In genomic region chr2:28326682-28327081, GRCm38 (mm10) we compare ENCODE assay signal across 20 mouse cellular contexts.
DNase-seq lines count a peak whose midpoint lies in the region; ATAC-seq and TF ChIP-seq lines count a peak whose summit lies in the region.
"Had no signal": no experiment of that assay in that cellular context is flagged by ENCODE, and none has a peak within 500 bp of the region (broad histone marks: within the 10 kb centered on the region; RNA-seq: fewer than 3 reads in every experiment).

No protein-coding gene starts in this region.

- H3K4me3 ChIP-seq in hindbrain, postnatal 0 days (ENCODE audit: low read length) = no peak overlapping the region
- no peak overlapping the region for H3K4me3 ChIP-seq in hindbrain, embryonic 11.5 days (ENCODE audit: low read depth, low read length)
- no peak overlapping the region for H3K4me3 ChIP-seq in cerebellum, adult 2 months (replicated peaks; ENCODE audit: insufficient read depth, low read depth, low read length)
- H3K4me3 ChIP-seq: embryonic facial prominence, embryonic 12.5 days; limb, embryonic 15.5 days; liver, embryonic 15.5 days; lung, embryonic 15.5 days; megakaryocyte, embryonic 14.5 days; myocyte; neural tube, embryonic 13.5 days had no signal

- peak; percentile 57; the same call in 1 of the 2 replicates for ATAC-seq in cerebellum, adult (ENCODE audit: insufficient number of reproducible peaks, low FRiP score, low TSS enrichment)
- no peak for ATAC-seq in hindbrain, postnatal 0 days
- no peak for ATAC-seq in hindbrain, embryonic 11.5 days (ENCODE audit: low FRiP score)
- ATAC-seq in frontal cortex, adult (ENCODE audit: low TSS enrichment) = no peak
- ATAC-seq: activated CD4-positive, CD25-positive, alpha-beta regulatory T cell, adult 4 months had no signal

- peaks cover 23% of the 10 kb centered on the region for H3K4me1 ChIP-seq in hindbrain, postnatal 0 days (ENCODE audit: insufficient read depth, low read length)
- H3K4me1 ChIP-seq in hindbrain, embryonic 11.5 days (replicated peaks; ENCODE audit: control insufficient read depth, insufficient read depth, low read length) = no peaks in the 10 kb centered on the region
- H3K4me1 ChIP-seq in cerebellum, adult 2 months (ENCODE audit: control insufficient read depth, insufficient read depth, low read length) = peaks cover 28% of the 10 kb centered on the region
- H3K4me1 ChIP-seq: liver, embryonic 15.5 days; lung, embryonic 15.5 days had no signal

- no peak for DNase-seq in cerebellum, postnatal 4 days (ENCODE audit: low spot score in 2 of 2)
- DNase-seq in hindbrain, postnatal 0 days (ENCODE audit: low spot score) = no peak
- DNase-seq in hindbrain, embryonic 11.5 days (ENCODE audit: low spot score) = no peak
- DNase-seq in cerebellum, adult 2 months = peak; percentile 73 to 81
- peak; percentile 74 to 78 for DNase-seq in cerebellum, postnatal 25 days
- DNase-seq in kidney, adult 11 months = no peak
- DNase-seq: adrenal gland, adult 8-10 months; kidney, adult 18-20 months; lung, postnatal 36 days had no signal

- H3K4me2 ChIP-seq in hindbrain, postnatal 0 days (ENCODE audit: low read depth, low read length) = no peak overlapping the region
- no peak overlapping the region for H3K4me2 ChIP-seq in hindbrain, embryonic 11.5 days (replicated peaks; ENCODE audit: low read depth, low read length)
- H3K4me2 ChIP-seq: embryonic facial prominence, embryonic 12.5 days; heart, embryonic 11.5 days; limb, embryonic 15.5 days; liver, embryonic 15.5 days; lung, embryonic 15.5 days; neural tube, embryonic 13.5 days had no signal

- no peak for TF ChIP-seq CTCF in hindbrain, postnatal 0 days (IDR thresholded peaks at IDR 0.05; ENCODE audit: low read depth)
- no peak for TF ChIP-seq CTCF in cerebellum, adult 2 months (IDR thresholded peaks at IDR 0.05; ENCODE audit: borderline replicate concordance, insufficient read depth, low read depth, low read length)

- peak overlapping the region; percentile 26; the same call in 1 of the 2 replicates for H3K27ac ChIP-seq in hindbrain, postnatal 0 days
- H3K27ac ChIP-seq in hindbrain, embryonic 11.5 days (ENCODE audit: low read depth, low read length) = no peak overlapping the region
- H3K27ac ChIP-seq in cerebellum, adult 2 months (ENCODE audit: insufficient read depth, low read length) = no peak overlapping the region
- H3K27ac ChIP-seq: embryonic facial prominence, embryonic 12.5 days; limb, embryonic 15.5 days; liver, embryonic 15.5 days; lung, embryonic 15.5 days; neural tube, embryonic 13.5 days had no signal

- no peak for TF ChIP-seq POLR2A in cerebellum, adult 2 months (IDR thresholded peaks at IDR 0.05; ENCODE audit: borderline replicate concordance, insufficient read depth, low read length)

- H3K36me3 ChIP-seq in hindbrain, postnatal 0 days (ENCODE audit: insufficient read depth, low read length) = no peaks in the 10 kb centered on the region
- no peaks in the 10 kb centered on the region for H3K36me3 ChIP-seq in hindbrain, embryonic 11.5 days (ENCODE audit: control insufficient read depth, insufficient read depth, low read length)
- H3K36me3 ChIP-seq: embryonic facial prominence, embryonic 12.5 days; limb, embryonic 15.5 days; liver, embryonic 15.5 days; lung, embryonic 15.5 days; neural tube, embryonic 13.5 days had no signal

- 76% methylated on average over 3 of the region's 3 CpGs for WGBS in hindbrain, postnatal 0 days
- 86% methylated on average over 3 of the region's 3 CpGs for WGBS in hindbrain, embryonic 11.5 days
- WGBS in cerebellum, adult 2 months = 30% methylated on average over 3 of the region's 3 CpGs

- no peaks in the 10 kb centered on the region for H3K27me3 ChIP-seq in hindbrain, postnatal 0 days (ENCODE audit: insufficient read depth, low read length)
- no peaks in the 10 kb centered on the region for H3K27me3 ChIP-seq in hindbrain, embryonic 11.5 days (ENCODE audit: control insufficient read depth, insufficient read depth, low read length)
- no peaks in the 10 kb centered on the region for H3K27me3 ChIP-seq in cerebellum, adult 2 months (ENCODE audit: control insufficient read depth, insufficient read depth, low read length)
- H3K27me3 ChIP-seq: embryonic facial prominence, embryonic 12.5 days; limb, embryonic 15.5 days; liver, embryonic 15.5 days; lung, embryonic 15.5 days; neural tube, embryonic 13.5 days had no signal

- no peaks in the 10 kb centered on the region for H3K9me3 ChIP-seq in hindbrain, postnatal 0 days (ENCODE audit: low read length)
- H3K9me3 ChIP-seq in hindbrain, embryonic 11.5 days (ENCODE audit: control insufficient read depth, low read length) = no peaks in the 10 kb centered on the region
- H3K9me3 ChIP-seq: embryonic facial prominence, embryonic 12.5 days; limb, embryonic 15.5 days; liver, embryonic 15.5 days; lung, embryonic 15.5 days; megakaryocyte, embryonic 14.5 days; neural tube, embryonic 13.5 days had no signal

- H3K9ac ChIP-seq in hindbrain, postnatal 0 days (replicated peaks; ENCODE audit: low read length) = no peak overlapping the region
- no peak overlapping the region for H3K9ac ChIP-seq in hindbrain, embryonic 11.5 days (ENCODE audit: low read depth, low read length)
- H3K9ac ChIP-seq: embryonic facial prominence, embryonic 12.5 days; limb, embryonic 15.5 days; liver, embryonic 15.5 days; lung, embryonic 15.5 days; neural tube, embryonic 13.5 days had no signal

Comparison
In these comparisons a context has a peak if more than half of its experiments do, and no peak if none do; other contexts are left out.
1. DNase-seq: peak in cerebellum, adult 2 months (2 of 2) and cerebellum, postnatal 25 days (2 of 2); none in cerebellum, postnatal 4 days (0 of 2), hindbrain, postnatal 0 days (single experiment), hindbrain, embryonic 11.5 days (single experiment) and kidney, adult 11 months (single experiment).